Mouse (Mus musculus): Measurements from ENCODE around the gene Dhrs11.

DNA sequence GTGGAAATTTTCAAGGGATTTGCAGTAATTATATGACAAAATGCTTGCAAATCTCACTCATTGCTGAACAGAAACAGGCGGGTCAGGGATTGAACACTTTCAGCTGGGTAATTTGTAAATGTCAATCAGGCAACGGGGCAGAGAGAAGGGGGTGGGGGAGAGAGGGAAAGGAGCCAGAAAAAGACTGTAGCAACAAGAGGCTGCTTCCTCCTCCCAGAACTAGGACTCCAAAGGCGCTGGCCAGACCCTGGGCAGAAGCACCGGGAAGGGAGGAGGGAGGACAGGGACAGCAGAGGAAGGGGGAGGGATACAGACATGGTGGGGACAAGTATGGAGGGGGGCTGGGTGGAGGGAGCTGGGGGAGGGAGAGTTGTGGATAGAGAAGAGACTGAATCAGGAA is 53.2 kb downstream of the Dhrs11 start:
- TF ChIP-seq POLR2A (IDR thresholded peaks at IDR 0.05; ENCODE audit: control insufficient read depth, low read depth, low read length): no peak
- no peak for TF ChIP-seq CTCF (IDR thresholded peaks at IDR 0.05; ENCODE audit: control insufficient read depth, insufficient read depth, insufficient replicate concordance, low read depth, low read length)

All from testis, adult 2 months (tissue).